Mouse (Mus musculus) c-Kit-negative CD71-positive TER-119-positive erythroid progenitor cells, embryonic 14.5 days (primary cell): ENCODE data around the gene Acat1.

Source experiments
- DNase-seq: peaks from one replicate; pipeline ENCODE4 v3.0.0-alpha.2; 2013; ENCODE audit warnings: low read depth, low spot score

Gene Acat1

DNA sequence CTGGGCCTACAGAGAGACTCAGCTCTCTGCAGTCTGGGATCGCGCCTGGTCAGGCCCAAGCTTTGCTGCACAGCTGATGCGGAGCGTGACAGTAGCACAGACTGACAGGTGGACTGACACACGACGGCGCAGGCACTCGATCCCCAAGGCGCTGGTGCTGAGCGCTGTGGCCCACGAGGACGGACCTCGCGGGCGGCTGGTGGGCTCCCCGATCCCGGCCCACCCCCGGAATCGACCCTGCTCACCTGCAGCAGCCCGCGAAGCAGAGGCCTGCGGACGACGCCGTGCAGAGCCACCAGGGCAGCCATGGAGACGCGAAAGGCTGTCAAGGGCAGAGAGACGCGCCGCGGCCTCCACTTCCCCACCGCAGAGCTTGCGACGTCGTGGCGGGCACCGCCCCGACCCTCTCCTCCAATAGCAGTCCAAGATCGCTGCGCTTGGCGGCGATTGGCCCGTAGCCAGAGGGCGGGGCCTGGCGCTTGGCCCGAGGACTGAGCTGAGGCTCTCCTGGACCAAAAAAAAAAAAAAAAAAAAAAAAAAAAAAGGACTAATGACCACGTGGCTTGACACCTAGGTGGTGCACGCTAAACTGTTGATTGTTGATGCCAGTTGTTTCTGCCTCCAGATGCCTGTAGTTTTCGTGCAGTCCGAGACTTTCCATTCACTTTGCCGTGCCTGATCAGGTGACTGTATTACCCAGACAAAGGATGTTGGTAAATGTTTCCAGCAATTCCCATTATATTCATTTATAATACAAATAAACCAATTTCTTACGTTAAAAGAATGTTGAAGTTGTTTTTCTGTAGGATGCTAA is at the start of gene Acat1:
Gene Acat1, minus strand, starts transcription at position 415 of the 814 bp plus-strand sequence.
- DNase-seq = peak; percentile 71

GRCm38 (mm10) chr9:53634796-53635195 is 24.6 kb upstream of the Acat1 start:
- no peak for DNase-seq

GRCm38 (mm10) chr9:53615246-53615645 is 5.1 kb upstream of the Acat1 start:
- DNase-seq = no peak

- no peak for DNase-seq
Measured at GRCm38 (mm10) chr9:53614286-53614685, 4.1 kb upstream of the Acat1 start.

- DNase-seq = no peak
Measured at GRCm38 (mm10) chr9:53609306-53609967, 745 bp downstream of the Acat1 start.

DNA sequence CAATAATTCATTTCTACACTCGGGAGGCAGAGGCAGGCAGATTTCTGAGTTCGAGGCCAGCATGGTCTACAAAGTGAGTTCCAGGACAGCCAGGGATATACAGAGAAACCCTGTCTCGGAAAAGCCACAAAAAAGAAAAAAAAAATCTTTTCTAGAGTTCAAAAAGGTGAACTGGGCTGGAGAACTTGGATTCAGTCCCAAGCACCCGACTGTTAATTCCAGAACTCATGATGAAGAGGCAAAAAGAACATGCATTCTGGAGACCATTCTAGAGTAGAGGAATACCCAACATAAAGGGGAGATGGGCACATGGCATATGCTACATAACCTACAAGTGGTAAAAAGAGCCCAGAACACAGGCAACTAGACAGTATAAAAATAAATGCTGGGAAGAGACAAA is 2.4 kb downstream of the Acat1 start:
- no peak for DNase-seq

GRCm38 (mm10) chr9:53607192-53607591 is 3.0 kb downstream of the Acat1 start:
- no peak for DNase-seq

GRCm38 (mm10) chr9:53604954-53605353 is 5.2 kb downstream of the Acat1 start:
- no peak for DNase-seq

DNA sequence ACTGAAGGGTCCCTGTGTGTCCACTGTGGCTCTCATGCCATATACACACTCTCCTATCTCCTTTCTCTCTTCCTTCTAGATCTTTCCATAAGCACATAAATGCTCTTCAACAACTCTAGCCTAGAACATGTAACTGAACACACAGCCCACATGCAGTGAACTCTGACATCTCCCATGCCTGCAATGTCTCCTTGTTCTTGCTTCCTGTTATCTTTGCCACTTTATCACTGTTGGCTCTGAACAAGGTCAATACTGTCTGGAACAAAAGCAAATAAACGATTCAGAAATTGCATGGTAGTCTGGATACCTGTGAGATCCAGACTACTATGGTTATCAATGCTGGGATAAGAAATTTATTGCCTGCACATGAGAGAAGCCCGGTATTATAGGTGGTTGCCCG is 6.3 kb downstream of the Acat1 start:
- DNase-seq = no peak

DNA sequence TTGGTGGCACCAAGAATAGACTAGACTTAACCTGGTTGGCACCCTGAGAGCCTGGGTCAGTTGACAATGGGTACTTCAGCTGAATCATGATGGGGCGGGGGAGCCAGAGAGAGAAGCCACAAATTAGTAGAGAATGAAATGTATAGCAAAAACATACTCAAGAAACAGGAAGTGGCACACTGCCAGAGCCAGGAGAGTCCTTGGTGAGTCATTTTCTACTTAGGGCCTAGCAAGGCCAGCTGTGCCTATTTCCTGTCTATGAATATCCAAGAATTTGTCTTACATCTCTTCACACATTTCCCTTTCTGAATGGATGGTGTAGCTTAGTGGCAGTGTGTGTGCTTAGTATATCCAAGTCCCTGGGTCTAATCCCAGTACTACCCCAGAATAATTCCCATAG is 6.8 kb downstream of the Acat1 start:
- DNase-seq = no peak

GRCm38 (mm10) chr9:53601541-53601940 is 8.6 kb downstream of the Acat1 start:
- DNase-seq = no peak

DNA sequence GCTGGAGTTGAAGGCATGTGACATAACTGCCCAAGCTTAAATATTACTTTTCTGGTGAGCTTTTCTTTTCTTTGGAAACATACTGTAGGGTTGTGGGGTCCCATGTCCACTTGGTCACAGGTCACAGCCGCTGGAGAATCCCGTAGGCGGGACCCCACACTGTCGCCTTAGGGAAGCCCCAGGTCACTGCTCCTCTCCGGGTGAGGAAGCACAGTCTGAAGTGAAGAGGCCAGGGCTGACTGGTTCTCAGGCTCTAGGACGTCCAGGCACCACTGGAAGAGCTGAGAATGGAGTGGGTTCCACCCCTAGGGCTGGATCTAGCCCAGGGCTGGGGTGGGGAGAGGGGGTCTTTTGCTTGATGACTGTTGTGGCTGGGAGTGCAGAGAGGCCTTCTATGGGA is 11.6 kb downstream of the Acat1 start:
- no peak for DNase-seq

DNA sequence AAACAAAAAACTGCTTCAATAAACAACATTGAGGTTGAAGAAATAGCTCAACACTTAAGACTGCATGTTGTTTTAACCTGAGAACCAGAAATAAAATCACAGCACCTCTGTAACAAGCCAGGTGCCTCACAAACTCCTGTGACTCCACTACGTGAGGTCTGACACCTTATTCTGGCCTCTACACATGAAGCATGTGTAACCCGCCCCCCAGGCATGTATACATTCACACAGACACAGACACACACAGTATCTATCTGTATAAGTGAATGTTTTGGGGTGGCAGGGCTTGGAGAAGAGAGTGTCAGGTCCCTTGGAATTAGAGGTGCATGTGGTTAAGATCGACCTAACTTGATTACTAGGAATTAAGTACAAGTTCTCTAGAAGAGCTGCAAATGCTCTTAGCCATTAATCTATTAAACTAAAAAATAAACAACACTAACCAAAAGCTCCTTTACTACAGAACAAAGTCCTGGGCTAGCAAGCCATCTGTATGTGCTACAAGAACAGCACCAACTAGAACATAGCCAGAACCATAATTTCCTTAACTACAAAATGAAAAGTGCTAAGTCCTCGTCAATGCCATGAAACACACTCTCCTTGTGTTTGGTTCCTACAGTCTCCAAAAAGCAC is 13.1 kb downstream of the Acat1 start:
- DNase-seq = no peak

DNA sequence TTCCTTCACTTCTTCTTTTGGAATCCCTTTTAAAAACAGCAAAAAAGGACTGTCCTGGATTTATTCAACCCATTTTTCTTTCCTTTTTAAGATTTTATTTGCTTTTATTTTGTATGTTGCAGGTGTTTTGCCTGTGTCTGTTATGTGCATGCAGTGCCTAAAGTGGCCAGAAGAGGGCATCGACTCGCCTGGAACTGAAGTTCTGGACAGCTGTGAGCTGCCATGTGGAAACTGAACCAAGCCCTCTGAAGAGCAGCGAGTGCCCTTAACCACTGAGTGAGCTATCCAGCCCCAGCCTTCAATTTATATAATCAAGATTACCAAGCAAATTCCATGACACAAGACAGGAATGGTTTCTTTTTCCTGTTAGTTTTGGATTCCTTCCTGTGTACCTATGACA is 15.4 kb downstream of the Acat1 start:
- DNase-seq = peak; percentile 40

GRCm38 (mm10) chr9:53581870-53582269 is 28.3 kb downstream of the Acat1 start:
- DNase-seq = no peak

DNA sequence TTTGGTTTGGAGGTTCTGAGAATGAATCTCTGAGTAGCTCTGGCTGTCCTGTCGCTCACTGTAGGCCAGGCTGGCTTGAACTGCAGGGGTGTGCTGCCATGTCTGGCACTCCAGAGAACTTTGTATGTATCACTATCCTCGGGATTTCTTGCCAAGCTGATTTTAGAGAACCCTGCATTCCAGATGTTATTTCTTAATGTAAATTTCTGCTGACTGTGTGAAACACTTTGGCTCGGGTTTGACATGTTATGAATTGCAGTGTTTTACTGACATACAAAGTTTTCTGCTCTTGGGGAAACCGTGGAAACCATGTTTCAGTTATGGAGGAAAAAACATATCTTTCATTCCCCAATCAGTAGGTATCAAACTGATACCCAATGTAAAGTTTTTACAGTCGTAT is 34.5 kb downstream of the Acat1 start:
- no peak for DNase-seq

DNA sequence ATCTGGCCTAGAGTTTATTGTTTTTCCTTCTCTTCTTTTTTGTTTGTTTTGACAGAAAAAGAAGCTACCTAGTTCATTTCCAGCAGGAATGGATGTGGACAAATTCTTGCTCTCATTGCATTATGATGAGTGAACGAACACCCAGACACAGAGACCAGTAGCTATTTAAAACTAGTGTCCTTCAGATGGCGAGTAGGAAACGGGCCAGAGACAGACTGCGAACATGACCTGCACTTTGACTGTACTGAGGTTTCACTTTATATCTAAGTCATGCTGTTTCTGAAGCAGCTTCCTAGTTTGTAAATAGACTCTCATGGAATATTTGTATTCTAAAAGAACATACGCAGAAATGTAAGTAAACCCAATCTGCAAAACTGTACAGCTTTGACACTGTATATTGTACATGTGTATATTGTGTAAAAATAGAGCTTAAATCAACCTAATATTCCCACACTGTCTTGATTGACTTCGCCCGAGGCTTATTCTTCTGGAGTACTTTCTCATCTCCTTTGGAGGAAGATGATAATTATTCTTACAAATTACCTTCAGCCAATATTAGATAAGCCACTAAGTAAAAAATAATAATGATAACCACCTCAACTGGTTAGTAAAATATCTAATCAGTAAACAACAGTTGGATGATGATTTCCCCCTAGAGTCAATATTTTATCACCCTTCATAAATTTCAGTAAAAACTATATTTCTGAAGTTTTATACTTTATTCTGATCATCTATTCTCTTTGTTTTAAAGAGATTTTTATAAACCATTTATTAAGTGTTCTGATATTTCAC is 37.5 kb downstream of the Acat1 start:
- DNase-seq = no peak

DNA sequence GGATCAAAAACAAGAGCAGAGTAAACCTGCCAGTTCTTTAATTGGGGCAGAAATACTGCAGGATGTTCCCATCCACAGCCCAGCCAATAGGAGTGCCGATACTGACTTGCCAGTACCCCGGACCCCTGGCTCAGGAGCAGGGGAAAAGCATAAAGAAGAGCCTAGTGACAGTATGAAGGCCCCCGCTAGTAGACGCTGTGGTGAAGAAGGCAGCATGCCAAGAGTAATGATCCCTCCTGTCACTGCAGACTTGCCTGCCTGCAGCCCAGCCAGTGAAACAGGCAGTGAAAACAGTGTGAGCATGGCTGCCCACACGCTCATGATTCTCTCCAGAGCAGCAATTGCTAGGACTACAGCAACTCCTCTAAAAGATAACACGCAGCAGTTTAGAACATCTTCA is 39.5 kb downstream of the Acat1 start:
- DNase-seq = no peak

DNA sequence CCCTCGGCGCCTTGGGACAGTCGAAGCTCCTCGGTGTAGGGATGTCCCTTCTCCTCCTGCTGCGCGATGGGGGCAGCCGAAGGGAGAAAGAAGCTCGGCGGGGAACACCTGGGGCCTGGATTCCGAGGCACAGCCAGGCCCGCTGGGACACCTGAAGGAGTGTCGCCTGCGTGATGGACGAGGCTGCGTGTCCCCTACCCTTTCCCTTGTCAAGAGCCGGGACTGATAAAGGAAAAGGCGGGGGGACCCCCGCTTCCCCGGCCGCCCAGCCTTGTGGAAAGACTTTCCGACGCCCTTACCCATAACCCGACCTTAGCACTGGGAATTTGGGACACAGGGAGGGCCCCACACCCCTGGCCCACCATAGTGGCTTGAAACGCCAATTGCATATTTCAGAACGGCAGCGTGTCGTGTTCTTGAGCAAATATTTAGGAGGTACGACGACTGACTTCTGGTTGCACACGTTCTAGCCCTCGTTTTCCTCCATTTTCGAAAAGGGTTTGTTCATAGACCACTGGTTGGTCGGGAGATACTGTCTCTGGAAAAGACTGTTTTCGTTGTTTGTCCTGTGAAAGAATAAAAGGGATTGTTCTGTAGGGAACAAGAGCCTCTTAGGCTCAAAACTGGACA is 72.7 kb downstream of the Acat1 start:
- peak; percentile 20 for DNase-seq

- peak; percentile 99 for DNase-seq
Measured at GRCm38 (mm10) chr9:53536558-53537320, 73.4 kb downstream of the Acat1 start, which contains the start of the genes Atm and Npat. Gene Atm (minus strand): TSS chr9:53536740. Gene Npat (plus strand): TSS chr9:53537047.
